Mouse (Mus musculus) E14TG2a.4 (cell line): Measurements from ENCODE around the gene 9630041A04Rik.

Experiments
- CTCF ChIP-seq: conservative IDR thresholded peaks from 2 replicates; pipeline ENCODE4 v1.5.1; 2014; ENCODE audit warnings: low read length
- NANOG ChIP-seq: IDR thresholded peaks from 2 replicates; pipeline ENCODE4 v1.6.1; 2014; ENCODE audit warnings: borderline replicate concordance, low read length, mixed read lengths
- POU5F1 ChIP-seq: IDR thresholded peaks from 2 replicates; pipeline ENCODE4 v1.6.1; 2014; ENCODE audit warnings: low read length, borderline replicate concordance

DNA sequence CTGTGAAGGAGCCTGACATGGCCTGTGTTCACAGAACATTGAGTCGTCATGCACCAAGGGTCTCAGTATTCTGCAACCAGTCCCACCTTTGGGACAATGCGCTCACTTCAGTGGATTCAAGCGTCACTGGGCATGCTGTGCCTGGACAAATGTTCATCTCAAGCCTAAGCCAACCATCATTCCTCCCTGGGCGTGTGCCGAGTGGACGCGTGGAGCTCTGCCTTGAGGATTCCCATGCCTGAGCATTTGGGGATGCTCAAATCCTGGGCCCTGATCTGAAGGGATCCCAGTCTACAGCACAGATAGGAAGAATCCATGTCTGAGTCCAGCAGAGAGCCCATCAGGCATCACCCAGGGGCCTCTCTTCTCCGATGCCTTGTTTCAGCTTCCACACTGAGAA is 36.0 kb upstream of the 9630041A04Rik start:
- TF ChIP-seq CTCF = no peak
- TF ChIP-seq POU5F1 = no peak
- TF ChIP-seq NANOG = no peak
